8 mouse cellular contexts compared by ENCODE assay signal in genomic region chr4:117218517-117219219, GRCm38 (mm10). TPM values are rescaled to one million over a fixed set of nuclear protein-coding genes. Genes with fewer than 3 reads are reported as not detected.
A peak's percentile ranks its signal among the peaks of the same experiment; 100 is the strongest.
DNase-seq lines count a peak whose midpoint lies in the region; ATAC-seq and TF ChIP-seq lines count a peak whose summit lies in the region.

No protein-coding gene starts in this region.

- H3K9me3 ChIP-seq in forebrain, embryonic 10.5 days, result no peaks in the 10 kb centered on the region
- H3K9me3 ChIP-seq in limb, embryonic 10.5 days (replicated peaks), result no peaks in the 10 kb centered on the region
- H3K9me3 ChIP-seq in midbrain, embryonic 13.5 days, result no peaks in the 10 kb centered on the region
- H3K9me3 ChIP-seq in stomach, postnatal 0 days (ENCODE audit: control insufficient read depth, low read length), result no peaks in the 10 kb centered on the region

- no peak overlapping the region for H3K27ac ChIP-seq in forebrain, embryonic 10.5 days
- no peak overlapping the region for H3K27ac ChIP-seq in limb, embryonic 10.5 days
- H3K27ac ChIP-seq in midbrain, embryonic 13.5 days, result no peak overlapping the region
- no peak overlapping the region for H3K27ac ChIP-seq in stomach, postnatal 0 days (replicated peaks)

- peak; percentile 68; the same call in 1 of the 2 replicates for ATAC-seq in midbrain, embryonic 13.5 days
- peak; percentile 68 for ATAC-seq in stomach, postnatal 0 days (ENCODE audit: low FRiP score, low TSS enrichment)

- WGBS in forebrain, embryonic 10.5 days, result 42% methylated on average over 10 of the region's 10 CpGs
- whole genome bisulfite sequencing in limb, embryonic 10.5 days, result 42% methylated on average over 10 of the region's 10 CpGs
- 39% methylated on average over 10 of the region's 10 CpGs for whole genome bisulfite sequencing in midbrain, embryonic 13.5 days
- 29% methylated on average over 10 of the region's 10 CpGs for WGBS in stomach, postnatal 0 days

- no peak for TF ChIP-seq EP300 in stomach, postnatal 0 days (optimal IDR thresholded peaks at IDR 0.05)

- peak; percentile 98 for TF ChIP-seq CTCF in stomach, postnatal 0 days (IDR thresholded peaks at IDR 0.05; ENCODE audit: low read depth)

- H3K9ac ChIP-seq in midbrain, embryonic 13.5 days (replicated peaks), result no peak overlapping the region
- H3K9ac ChIP-seq in stomach, postnatal 0 days (ENCODE audit: low read length), result no peak overlapping the region

- H3K36me3 ChIP-seq in forebrain, embryonic 10.5 days (replicated peaks), result no peaks in the 10 kb centered on the region
- H3K36me3 ChIP-seq in limb, embryonic 10.5 days, result no peaks in the 10 kb centered on the region
- no peaks in the 10 kb centered on the region for H3K36me3 ChIP-seq in midbrain, embryonic 13.5 days
- H3K36me3 ChIP-seq in stomach, postnatal 0 days (ENCODE audit: control insufficient read depth, insufficient read depth, low read length), result no peaks in the 10 kb centered on the region

- peak; percentile 51 for DNase-seq in ovary, postnatal 36 days (ENCODE audit: low spot score)
- DNase-seq in ovary, adult 18-20 months (ENCODE audit: low spot score), result no peak
- peak; percentile 80 for DNase-seq in brain, adult 2 months (ENCODE audit: low read depth, low spot score)
- DNase-seq in forebrain, embryonic 10.5 days (ENCODE audit: extremely low spot score, low spot score), result peak; percentile 55
- peak; percentile 74 for DNase-seq in induced T-regulatory cell, adult 2 months (ENCODE audit: low read depth)
- DNase-seq in limb, embryonic 10.5 days (ENCODE audit: low spot score), result peak; percentile 78
- DNase-seq in stomach, postnatal 0 days (ENCODE audit: low spot score), result peak; percentile 72

- H3K27me3 ChIP-seq in forebrain, embryonic 10.5 days (ENCODE audit: poor library complexity, severe bottlenecking), result no peaks in the 10 kb centered on the region
- no peaks in the 10 kb centered on the region for H3K27me3 ChIP-seq in limb, embryonic 10.5 days (ENCODE audit: low read depth, poor library complexity, severe bottlenecking)
- H3K27me3 ChIP-seq in midbrain, embryonic 13.5 days, result 0 out of 2 replicates have a peak, but pooled peaks cover 5% of the 10 kb centered on the region
- no peaks in the 10 kb centered on the region for H3K27me3 ChIP-seq in stomach, postnatal 0 days (ENCODE audit: control insufficient read depth, insufficient read depth, low read length)

- no peak overlapping the region for H3K4me2 ChIP-seq in midbrain, embryonic 13.5 days (replicated peaks)
- H3K4me2 ChIP-seq in stomach, postnatal 0 days (replicated peaks; ENCODE audit: low read depth), result no peak overlapping the region

- H3K4me3 ChIP-seq in forebrain, embryonic 10.5 days, result no peak overlapping the region
- H3K4me3 ChIP-seq in limb, embryonic 10.5 days, result no peak overlapping the region
- H3K4me3 ChIP-seq in midbrain, embryonic 13.5 days (replicated peaks), result no peak overlapping the region
- no peak overlapping the region for H3K4me3 ChIP-seq in stomach, postnatal 0 days (ENCODE audit: low read depth, low read length)

- peaks cover 9% of the 10 kb centered on the region; the same call in 1 of the 2 replicates for H3K4me1 ChIP-seq in forebrain, embryonic 10.5 days
- H3K4me1 ChIP-seq in limb, embryonic 10.5 days, result peaks cover 6% of the 10 kb centered on the region; the same call in 1 of the 2 replicates
- H3K4me1 ChIP-seq in midbrain, embryonic 13.5 days (replicated peaks), result no peaks in the 10 kb centered on the region
- no peaks in the 10 kb centered on the region for H3K4me1 ChIP-seq in stomach, postnatal 0 days (replicated peaks; ENCODE audit: control insufficient read depth, insufficient read depth)

RNA-seq across cellular contexts. Expression of gene Tmem53, which starts 33.1 kb away (rescaled TPM):
- 7.3 and 7.8 TPM in 2 replicates for polyA plus RNA-seq in forebrain, embryonic 10.5 days (2016; fragmentation: Nextera tagmentation; extraction: Ambion mirVana)
- 6.2 and 9.2 TPM in 2 replicates for polyA plus RNA-seq in limb, embryonic 10.5 days (2016; fragmentation: Nextera tagmentation; extraction: Ambion mirVana)
- polyA plus RNA-seq in midbrain, embryonic 13.5 days (2015; fragmentation: Nextera tagmentation; extraction: Ambion mirVana), result 10.2 and 10.4 TPM in 2 replicates
- 12.9 and 16.3 TPM in 2 replicates for polyA plus RNA-seq in stomach, postnatal 0 days (2015; fragmentation: Nextera tagmentation; extraction: Ambion mirVana)

RNA-seq across cellular contexts. Expression of gene Armh1, which starts 33.3 kb away (rescaled TPM):
- 0.15 and 0.53 TPM in 2 replicates for polyA plus RNA-seq in forebrain, embryonic 10.5 days (2016; fragmentation: Nextera tagmentation; extraction: Ambion mirVana)
- 0.09 and 0.25 TPM in 2 replicates for polyA plus RNA-seq in limb, embryonic 10.5 days (2016; fragmentation: Nextera tagmentation; extraction: Ambion mirVana)
- 0.31 and 0.83 TPM in 2 replicates for polyA plus RNA-seq in midbrain, embryonic 13.5 days (2015; fragmentation: Nextera tagmentation; extraction: Ambion mirVana)
- polyA plus RNA-seq in stomach, postnatal 0 days (2015; fragmentation: Nextera tagmentation; extraction: Ambion mirVana), result 0.16 and 0.24 TPM in 2 replicates

RNA-seq across cellular contexts. Expression of gene Kif2c, which starts 36.2 kb away (rescaled TPM):
- 117 and 119 TPM in 2 replicates for polyA plus RNA-seq in forebrain, embryonic 10.5 days (2016; fragmentation: Nextera tagmentation; extraction: Ambion mirVana)
- 116 and 124 TPM in 2 replicates for polyA plus RNA-seq in limb, embryonic 10.5 days (2016; fragmentation: Nextera tagmentation; extraction: Ambion mirVana)
- 29.1 and 29.2 TPM in 2 replicates for polyA plus RNA-seq in midbrain, embryonic 13.5 days (2015; fragmentation: Nextera tagmentation; extraction: Ambion mirVana)
- 7.9 and 11.5 TPM in 2 replicates for polyA plus RNA-seq in stomach, postnatal 0 days (2015; fragmentation: Nextera tagmentation; extraction: Ambion mirVana)
